Mouse (Mus musculus) left cerebral cortex, postnatal 14 days (tissue): ENCODE results near the gene Gm16485. TPM values are rescaled to one million over a fixed set of nuclear protein-coding genes. Genes with fewer than 3 reads are reported as not detected.

ENCODE experiments used
- DNase-seq, 2 experiments: peaks; one replicate each; pipeline ENCODE4 v3.0.0; 2021 to 2022; ENCODE audit warnings: low spot score in 2 of 2, mixed read lengths in 1 of 2
- intact Hi-C: fragments of 180-260 bp; cut with DNase I; formaldehyde crosslinking; loops from one replicate; pipeline ENCODE4 v1.15.1; 2025
- long read RNA-seq, 2 experiments: library from polyadenylated mRNA; stranded (forward); transcript quantifications; one replicate each; pipeline ENCODE4 v2.0.0; 2021
- total RNA-seq, 2 experiments: library from RNA; stranded (reverse); gene quantifications; 2 replicates each; pipeline ENCODE4 v1.2.3; 2021

Gm16485 gene
- 10 to 100 TPM in 1 of 2 experiments, 1 to 10 TPM in 1; 9.3 to 11.4 TPM for total RNA-seq
- long read RNA-seq, experiment 1, partial matches to known transcripts = 0 of 1 reads
- long read RNA-seq, experiment 1, other reads (novel, unspliced or antisense) = 0 of 1 reads
- long read RNA-seq, experiment 2 = 0 reads

- intact Hi-C loops = no loop called here
- no peak for DNase-seq
These were observed at the start of gene Gm16485 for GRCm38 (mm10) chr9:8971491-8971890. Gm16485 (plus strand) TSS chr9:8971791.

- DNase-seq = peak in 1 of 2 experiments; percentile 49
- intact Hi-C loops = no loop called here
These were observed 44.0 kb upstream of the Gm16485 start for GRCm38 (mm10) chr9:8927561-8927960.

- DNase-seq = no peak
- intact Hi-C loops = no loop called here
These were observed 33.8 kb upstream of the Gm16485 start for GRCm38 (mm10) chr9:8937753-8938152.

GRCm38 (mm10) chr9:8953306-8953705, 18.3 kb upstream of the Gm16485 start:
- intact Hi-C loops = no loop called here
- no peak for DNase-seq

- DNase-seq = peak; percentile 41 to 51
- intact Hi-C loops = loop anchor here (2.0 kb wide), 1 partner anchor 264 kb away; no protein-coding TSS in a partner anchor
These were observed 7.0 kb upstream of the Gm16485 start for GRCm38 (mm10) chr9:8964512-8965133.

GRCm38 (mm10) chr9:8970240-8970639, 1.4 kb upstream of the Gm16485 start:
- intact Hi-C loops = no loop called here
- DNase-seq = no peak

- DNase-seq = peak; percentile 71 to 73
- intact Hi-C loops = no loop called here
These were observed 6.2 kb downstream of the Gm16485 start for GRCm38 (mm10) chr9:8977775-8978174.

GRCm38 (mm10) chr9:8982315-8982714, 10.7 kb downstream of the Gm16485 start:
- DNase-seq = no peak
- intact Hi-C loops = no loop called here

GRCm38 (mm10) chr9:8996494-8996893, 24.9 kb downstream of the Gm16485 start:
- intact Hi-C loops = no loop called here
- no peak for DNase-seq

GRCm38 (mm10) chr9:9001170-9001569, 29.6 kb downstream of the Gm16485 start:
- intact Hi-C loops = no loop called here
- peak in 1 of 2 experiments; percentile 30 for DNase-seq

GRCm38 (mm10) chr9:9015108-9015507, 43.5 kb downstream of the Gm16485 start:
- no peak for DNase-seq
- intact Hi-C loops = no loop called here

Other genes with a start within 250 kb of the Gm16485 start
- 10 to 100 TPM; 14.8 to 16.3 TPM for gene Pgr, start 72.0 kb upstream of the Gm16485 start, total RNA-seq